Mouse (Mus musculus) cerebellum, adult 2 months (tissue): Measurements from ENCODE around the gene Nat10.

Experiments used
- CTCF ChIP-seq: fragments of 200-500 bp; IDR thresholded peaks from 2 replicates; pipeline ENCODE4 v1.5.1; 2011; ENCODE audit warnings: low read depth, mild to moderate bottlenecking, control low read depth, low read length, moderate library complexity, borderline replicate concordance; ENCODE audit not compliant: insufficient read depth
- POLR2A ChIP-seq: fragments of 200-500 bp; IDR thresholded peaks from 2 replicates; pipeline ENCODE4 v1.6.1; 2011; ENCODE audit warnings: low read length, control low read depth, borderline replicate concordance; ENCODE audit not compliant: insufficient read depth

DNA sequence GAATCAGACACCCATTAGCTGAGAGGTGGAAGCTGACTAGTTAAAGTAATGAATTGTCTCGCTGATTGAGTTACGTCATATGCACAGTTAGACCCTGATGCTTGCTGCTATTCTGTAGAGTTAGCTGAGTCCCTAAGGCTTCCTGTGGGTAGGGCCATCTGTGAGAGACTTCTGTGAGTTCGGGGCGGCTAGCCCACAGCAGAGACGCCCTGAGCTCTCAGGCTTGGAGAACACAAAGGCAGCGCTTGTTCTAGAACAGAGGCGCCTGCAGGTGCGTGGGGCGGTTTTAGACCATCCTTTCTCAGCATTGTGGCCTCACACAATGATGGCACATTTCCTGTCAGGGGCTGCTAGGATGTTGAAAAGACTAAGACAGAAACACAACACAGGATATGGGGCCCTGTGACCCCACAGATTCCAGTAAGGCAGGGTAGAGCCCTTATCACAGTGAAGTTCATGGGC lies 78.8 kb downstream of the Nat10 start:
- no peak for TF ChIP-seq CTCF
- no peak for TF ChIP-seq POLR2A
